Comparison of ENCODE assay signal across 26 mouse cellular contexts in the genomic region with DNA sequence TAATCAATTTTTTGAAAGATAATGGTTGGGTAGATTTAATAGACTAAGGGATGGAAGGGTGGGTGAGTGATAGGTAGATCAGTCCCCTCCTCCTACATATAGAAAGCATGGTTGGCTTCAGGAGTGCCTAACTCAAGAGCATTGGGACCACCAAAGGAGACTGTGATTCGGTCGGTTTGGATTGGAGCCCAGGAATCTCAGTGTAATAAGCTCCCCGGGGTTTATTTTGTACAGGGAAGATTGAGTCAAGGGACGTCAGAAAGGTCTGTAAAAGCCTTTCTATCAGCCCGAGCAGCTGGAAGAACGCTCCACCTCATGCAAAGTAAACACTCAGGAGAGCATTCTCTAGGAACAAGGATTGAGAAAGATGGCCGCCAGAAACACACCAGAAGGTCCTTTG.
A peak's percentile ranks its signal among the peaks of the same experiment; 100 is the strongest.
DNase-seq lines count a peak whose midpoint lies in the region; ATAC-seq and TF ChIP-seq lines count a peak whose summit lies in the region.
"Had no signal": no experiment of that assay in that cellular context is flagged by ENCODE, and none has a peak within 500 bp of the region (broad histone marks: within the 10 kb centered on the region; RNA-seq: fewer than 3 reads in every experiment).

No protein-coding gene starts in this region.

- WGBS in lung, embryonic 14.5 days = 30% methylated on average over 7 of the region's 7 CpGs
- WGBS in stomach, embryonic 14.5 days = 31% methylated on average over 7 of the region's 7 CpGs
- WGBS in stomach, postnatal 0 days = 30% methylated on average over 7 of the region's 7 CpGs
- 39% methylated on average over 7 of the region's 7 CpGs for WGBS in stomach, embryonic 16.5 days

- peaks cover 10% of the 10 kb centered on the region for H3K4me1 ChIP-seq in lung, embryonic 14.5 days (ENCODE audit: insufficient read depth)
- peaks cover 26% of the 10 kb centered on the region; the same call in 1 of the 2 replicates for H3K4me1 ChIP-seq in stomach, embryonic 14.5 days (ENCODE audit: control insufficient read depth, insufficient read depth, low read length)
- peaks cover 4% of the 10 kb centered on the region; the same call in 1 of the 2 replicates for H3K4me1 ChIP-seq in stomach, postnatal 0 days (replicated peaks; ENCODE audit: control insufficient read depth, insufficient read depth)
- H3K4me1 ChIP-seq in stomach, embryonic 16.5 days (ENCODE audit: control insufficient read depth, insufficient read depth, low read length) = peaks cover 30% of the 10 kb centered on the region

- H3K27me3 ChIP-seq in lung, embryonic 14.5 days (ENCODE audit: insufficient read depth, low read length) = no peaks in the 10 kb centered on the region
- H3K27me3 ChIP-seq in stomach, embryonic 14.5 days (ENCODE audit: control insufficient read depth, insufficient read depth, low read length) = no peaks in the 10 kb centered on the region
- no peaks in the 10 kb centered on the region for H3K27me3 ChIP-seq in stomach, postnatal 0 days (ENCODE audit: control insufficient read depth, insufficient read depth, low read length)
- no peaks in the 10 kb centered on the region for H3K27me3 ChIP-seq in stomach, embryonic 16.5 days (ENCODE audit: control insufficient read depth, insufficient read depth, low read length)
- H3K27me3 ChIP-seq: embryonic facial prominence, embryonic 12.5 days; forebrain, embryonic 13.5 days; heart, embryonic 13.5 days had no signal

- H3K4me3 ChIP-seq in lung, embryonic 14.5 days (ENCODE audit: low read depth, low read length) = no peak overlapping the region
- no peak overlapping the region for H3K4me3 ChIP-seq in stomach, embryonic 14.5 days (ENCODE audit: low read depth, low read length)
- H3K4me3 ChIP-seq in stomach, postnatal 0 days (ENCODE audit: low read depth, low read length) = no peak overlapping the region
- no peak overlapping the region for H3K4me3 ChIP-seq in stomach, embryonic 16.5 days (replicated peaks; ENCODE audit: low read length)
- H3K4me3 ChIP-seq: embryonic facial prominence, embryonic 12.5 days; forebrain, embryonic 10.5 days; forebrain, embryonic 13.5 days; heart, adult 2 months; heart, embryonic 10.5 days; heart, embryonic 13.5 days had no signal

- H3K4me2 ChIP-seq in lung, embryonic 14.5 days = no peak overlapping the region
- no peak overlapping the region for H3K4me2 ChIP-seq in stomach, embryonic 14.5 days (replicated peaks; ENCODE audit: low read depth, low read length)
- no peak overlapping the region for H3K4me2 ChIP-seq in stomach, postnatal 0 days (replicated peaks; ENCODE audit: low read depth)
- H3K4me2 ChIP-seq in stomach, embryonic 16.5 days (ENCODE audit: low read depth, low read length) = no peak overlapping the region
- H3K4me2 ChIP-seq: embryonic facial prominence, embryonic 12.5 days; forebrain, embryonic 13.5 days; heart, embryonic 13.5 days; hindbrain, embryonic 14.5 days had no signal

- H3K36me3 ChIP-seq in lung, embryonic 14.5 days (ENCODE audit: insufficient read depth) = no peaks in the 10 kb centered on the region
- no peaks in the 10 kb centered on the region for H3K36me3 ChIP-seq in stomach, embryonic 14.5 days (ENCODE audit: control insufficient read depth, insufficient read depth, low read length)
- no peaks in the 10 kb centered on the region for H3K36me3 ChIP-seq in stomach, postnatal 0 days (ENCODE audit: control insufficient read depth, insufficient read depth, low read length)
- H3K36me3 ChIP-seq in stomach, embryonic 16.5 days (ENCODE audit: control insufficient read depth, insufficient read depth, low read length) = 0 out of 2 replicates have a peak, but pooled peaks cover 3% of the 10 kb centered on the region
- H3K36me3 ChIP-seq: embryonic facial prominence, embryonic 12.5 days; forebrain, embryonic 10.5 days; heart, embryonic 10.5 days; heart, embryonic 13.5 days had no signal

- TF ChIP-seq CTCF in lung, embryonic 14.5 days (IDR thresholded peaks at IDR 0.05; ENCODE audit: low read depth) = no peak
- TF ChIP-seq CTCF in stomach, postnatal 0 days (IDR thresholded peaks at IDR 0.05; ENCODE audit: low read depth) = no peak

- H3K27ac ChIP-seq in lung, embryonic 14.5 days (ENCODE audit: low read depth) = no peak overlapping the region
- peak overlapping the region; percentile 4; the same call in 1 of the 2 replicates for H3K27ac ChIP-seq in stomach, embryonic 14.5 days (ENCODE audit: low read length)
- no peak overlapping the region for H3K27ac ChIP-seq in stomach, postnatal 0 days (replicated peaks)
- H3K27ac ChIP-seq in stomach, embryonic 16.5 days (ENCODE audit: low read length) = peak overlapping the region; percentile 10; the same call in 1 of the 2 replicates
- H3K27ac ChIP-seq: embryonic facial prominence, embryonic 12.5 days; forebrain, embryonic 10.5 days; forebrain, embryonic 13.5 days; heart, adult 2 months; heart, embryonic 10.5 days; heart, embryonic 13.5 days; hindbrain, embryonic 14.5 days; hindbrain, postnatal 0 days had no signal

- DNase-seq in lung, embryonic 14.5 days = peak; percentile 65
- DNase-seq in lung, postnatal 36 days = no peak
- no peak for DNase-seq in stomach, postnatal 0 days (ENCODE audit: low spot score)
- DNase-seq in kidney, adult 9 months = no peak
- DNase-seq: adrenal gland, adult 8-10 months; adrenal gland, postnatal 25 days; cerebellum, adult 11-12 months; cerebellum, adult 8-10 months; cerebellum, postnatal 10 days; gastrocnemius, postnatal 10 days; gastrocnemius, postnatal 36 days; heart, adult 2 months; heart, postnatal 14 days; heart, postnatal 4 days had no signal

- no peaks in the 10 kb centered on the region for H3K9me3 ChIP-seq in lung, embryonic 14.5 days (ENCODE audit: low read depth, low read length)
- no peaks in the 10 kb centered on the region for H3K9me3 ChIP-seq in stomach, embryonic 14.5 days (ENCODE audit: control insufficient read depth, low read depth, low read length)
- H3K9me3 ChIP-seq in stomach, postnatal 0 days (ENCODE audit: control insufficient read depth, low read length) = no peaks in the 10 kb centered on the region
- H3K9me3 ChIP-seq in stomach, embryonic 16.5 days (replicated peaks; ENCODE audit: control insufficient read depth, low read length) = no peaks in the 10 kb centered on the region; the same call in 1 of the 2 replicates
- H3K9me3 ChIP-seq: embryonic facial prominence, embryonic 12.5 days; forebrain, embryonic 10.5 days; forebrain, embryonic 13.5 days; heart, embryonic 10.5 days; heart, embryonic 13.5 days had no signal

- no peak for TF ChIP-seq EP300 in stomach, postnatal 0 days (optimal IDR thresholded peaks at IDR 0.05)

- H3K9ac ChIP-seq in lung, embryonic 14.5 days = no peak overlapping the region
- H3K9ac ChIP-seq in stomach, embryonic 14.5 days (replicated peaks; ENCODE audit: low read depth, low read length) = no peak overlapping the region
- H3K9ac ChIP-seq in stomach, postnatal 0 days (ENCODE audit: low read length) = no peak overlapping the region
- H3K9ac ChIP-seq in stomach, embryonic 16.5 days (ENCODE audit: low read length) = no peak overlapping the region
- H3K9ac ChIP-seq: embryonic facial prominence, embryonic 12.5 days; forebrain, embryonic 13.5 days; heart, embryonic 13.5 days; hindbrain, embryonic 14.5 days had no signal

- no peak for ATAC-seq in lung, embryonic 14.5 days (ENCODE audit: insufficient read depth)
- ATAC-seq in stomach, embryonic 14.5 days (ENCODE audit: insufficient number of reproducible peaks, insufficient read depth, low FRiP score, low read depth) = no peak
- no peak for ATAC-seq in stomach, postnatal 0 days (ENCODE audit: low FRiP score, low TSS enrichment)
- ATAC-seq in stomach, embryonic 16.5 days (ENCODE audit: insufficient read depth, low FRiP score) = no peak
- ATAC-seq: activated CD4-positive, CD25-positive, alpha-beta regulatory T cell, adult 4 months; CD4-positive, CD25-positive, alpha-beta regulatory T cell, adult 4 months; forebrain, embryonic 13.5 days; forebrain, embryonic 16.5 days; hindbrain, postnatal 0 days had no signal

Comparison
In these comparisons a context has a peak if more than half of its experiments do, and no peak if none do; other contexts are left out.
1. H3K27ac ChIP-seq: peak in stomach, embryonic 14.5 days (single experiment) and stomach, embryonic 16.5 days (single experiment); none in lung, embryonic 14.5 days (single experiment) and stomach, postnatal 0 days (single experiment).